In genomic region chr3:126599936-126600335, GRCm38 (mm10) we compare ENCODE assay signal across 17 mouse cellular contexts. TPM values are rescaled to one million over a fixed set of nuclear protein-coding genes. Genes with fewer than 3 reads are reported as not detected.
DNase-seq lines count a peak whose midpoint lies in the region; ATAC-seq and TF ChIP-seq lines count a peak whose summit lies in the region.
"Had no signal": no experiment of that assay in that cellular context is flagged by ENCODE, and none has a peak within 500 bp of the region (broad histone marks: within the 10 kb centered on the region; RNA-seq: fewer than 3 reads in every experiment).

No protein-coding gene starts in this region.

- H3K27ac ChIP-seq in heart, embryonic 15.5 days = no peak overlapping the region
- no peak overlapping the region for H3K27ac ChIP-seq in hindbrain, embryonic 16.5 days (ENCODE audit: low read depth, low read length)
- H3K27ac ChIP-seq: kidney, postnatal 0 days; liver, embryonic 15.5 days; midbrain, embryonic 12.5 days had no signal

- intact Hi-C loops in heart, postnatal 10 days (cut with DNase I) = loop anchor here (5.0 kb wide), 1 partner anchor 302 kb away; no protein-coding TSS in a partner anchor
- intact Hi-C loops in left cerebral cortex, postnatal 14 days (cut with DNase I) = loop anchor here (5.0 kb wide), 1 partner anchor 302 kb away; no protein-coding TSS in a partner anchor

- TF ChIP-seq POLR2A in brain, embryonic 14.5 days (IDR thresholded peaks at IDR 0.05; ENCODE audit: borderline replicate concordance, extremely low read depth, insufficient read depth, insufficient read length, poor library complexity, severe bottlenecking) = no peak

- 56% methylated on average over 10 of the region's 10 CpGs for WGBS in heart, embryonic 15.5 days
- 42% methylated on average over 10 of the region's 10 CpGs for WGBS in hindbrain, embryonic 16.5 days

- no peak for ATAC-seq in heart, embryonic 15.5 days (replicated peaks; ENCODE audit: insufficient number of reproducible peaks, insufficient read depth, low FRiP score, low read depth)
- no peak for ATAC-seq in hindbrain, embryonic 16.5 days
- ATAC-seq: activated CD4-positive, CD25-positive, alpha-beta regulatory T cell, adult 4 months; intestine, embryonic 16.5 days had no signal

- peaks cover 12% of the 10 kb centered on the region for H3K36me3 ChIP-seq in heart, embryonic 15.5 days
- no peaks in the 10 kb centered on the region for H3K36me3 ChIP-seq in hindbrain, embryonic 16.5 days (ENCODE audit: control insufficient read depth, insufficient read depth, low read length)
- H3K36me3 ChIP-seq: liver, embryonic 15.5 days; midbrain, embryonic 12.5 days had no signal

- H3K9me3 ChIP-seq in heart, embryonic 15.5 days (replicated peaks) = no peaks in the 10 kb centered on the region
- H3K9me3 ChIP-seq in hindbrain, embryonic 16.5 days (ENCODE audit: control insufficient read depth, low read length) = no peaks in the 10 kb centered on the region
- H3K9me3 ChIP-seq: liver, embryonic 15.5 days had no signal

- no peak overlapping the region for H3K4me3 ChIP-seq in heart, embryonic 15.5 days
- H3K4me3 ChIP-seq in hindbrain, embryonic 16.5 days (ENCODE audit: low read length) = peak overlapping the region; percentile 15; the same call in 1 of the 2 replicates
- H3K4me3 ChIP-seq: liver, embryonic 15.5 days; midbrain, embryonic 12.5 days had no signal

- no peak for DNase-seq in heart, postnatal 10 days
- DNase-seq in 3T3-L1 (ENCODE audit: low read depth, low spot score) = peak; percentile 57
- DNase-seq in brain, embryonic 14.5 days (ENCODE audit: low read depth) = peak; percentile 35
- DNase-seq in left cerebral cortex, postnatal 14 days (ENCODE audit: low spot score in 2 of 2) = no peak
- no peak for DNase-seq in thymus, postnatal 14 days
- no peak for DNase-seq in gastrocnemius, postnatal 25 days
- DNase-seq: cerebellum, adult 11-12 months; heart, adult 18-20 months; right cerebral cortex, postnatal 4 days; thymus, adult 2 months had no signal

- TF ChIP-seq CTCF in brain, embryonic 14.5 days (IDR thresholded peaks at IDR 0.05; ENCODE audit: borderline replicate concordance, extremely low read depth, insufficient read depth, insufficient read length) = no peak

- H3K4me1 ChIP-seq in heart, embryonic 15.5 days (replicated peaks) = peaks cover 23% of the 10 kb centered on the region
- H3K4me1 ChIP-seq in hindbrain, embryonic 16.5 days (ENCODE audit: control insufficient read depth, insufficient read depth, low read depth, low read length) = peaks cover 4% of the 10 kb centered on the region; the same call in 1 of the 2 replicates

- H3K27me3 ChIP-seq in heart, embryonic 15.5 days = no peaks in the 10 kb centered on the region
- H3K27me3 ChIP-seq in hindbrain, embryonic 16.5 days (replicated peaks; ENCODE audit: control insufficient read depth, insufficient read depth, low read length) = no peaks in the 10 kb centered on the region
- H3K27me3 ChIP-seq: midbrain, embryonic 12.5 days had no signal

- H3K4me2 ChIP-seq in heart, embryonic 15.5 days = peak overlapping the region; percentile 89; the same call in 1 of the 2 replicates
- H3K4me2 ChIP-seq in hindbrain, embryonic 16.5 days (ENCODE audit: low read length) = peak overlapping the region; percentile 96
- H3K4me2 ChIP-seq: liver, embryonic 15.5 days; midbrain, embryonic 12.5 days had no signal

- H3K9ac ChIP-seq in heart, embryonic 15.5 days = no peak overlapping the region
- H3K9ac ChIP-seq in hindbrain, embryonic 16.5 days (ENCODE audit: low read depth, low read length) = no peak overlapping the region
- H3K9ac ChIP-seq: liver, embryonic 15.5 days; midbrain, embryonic 12.5 days had no signal

RNA-seq across cellular contexts. Expression of gene Camk2d, which starts 3.8 kb away (rescaled TPM):
- 99.3 and 108 TPM in 2 replicates for polyA plus RNA-seq in heart, embryonic 15.5 days (2015; fragmentation: Nextera tagmentation; extraction: Ambion mirVana)
- 100 to 1,000 TPM; 187 to 196 TPM for total RNA-seq in heart, postnatal 10 days (2021)
- polyA plus RNA-seq in brain, embryonic 14.5 days (2012; rRNA removed) = 64.8 and 84.1 TPM in 2 replicates
- 81.6 and 88.9 TPM in 2 replicates for polyA plus RNA-seq in hindbrain, embryonic 16.5 days (2015; fragmentation: Nextera tagmentation; extraction: Ambion mirVana)
- total RNA-seq in left cerebral cortex, postnatal 14 days (2021) = 100 to 1,000 TPM; 150 to 176 TPM
- 10 to 100 TPM; 51.7 to 64.2 TPM for total RNA-seq in gastrocnemius, postnatal 25 days (2021)

Comparison
In these comparisons a context has a peak if more than half of its experiments do, and no peak if none do; other contexts are left out.
1. DNase-seq: peak in 3T3-L1 (single experiment) and brain, embryonic 14.5 days (single experiment); none in heart, postnatal 10 days (0 of 2), left cerebral cortex, postnatal 14 days (0 of 2), thymus, postnatal 14 days (single experiment) and gastrocnemius, postnatal 25 days (single experiment).